Mouse (Mus musculus) regulatory T cell (primary cell): ENCODE data around the gene Fahd1.

Experiments
- in situ Hi-C: fragments of 300-600 bp; cut with MboI, MseI; formaldehyde crosslinking; loops from one replicate; pipeline ENCODE4 v1.15.1; 2025; ENCODE audit warnings: high pct_unique_total_duplicates

The Fahd1 gene

GRCm38 (mm10) chr17:24848600-24849031 lies 1.5 kb downstream of the Fahd1 start:
- in situ Hi-C loops = no loop called here

- in situ Hi-C loops = no loop called here
These were observed 2.8 kb downstream of the Fahd1 start for GRCm38 (mm10) chr17:24847386-24847785.

- in situ Hi-C loops = no loop called here
These were observed 5.6 kb downstream of the Fahd1 start for GRCm38 (mm10) chr17:24844525-24844924.

GRCm38 (mm10) chr17:24842631-24843030 lies 7.5 kb downstream of the Fahd1 start:
- in situ Hi-C loops = no loop called here

GRCm38 (mm10) chr17:24841133-24841532 lies 9.0 kb downstream of the Fahd1 start:
- in situ Hi-C loops = no loop called here

- in situ Hi-C loops = no loop called here
These were observed 9.8 kb downstream of the Fahd1 start for GRCm38 (mm10) chr17:24840341-24840740.

GRCm38 (mm10) chr17:24839842-24840241 lies 10.3 kb downstream of the Fahd1 start, which contains the start of gene Hagh:
Hagh (plus strand) TSS chr17:24840143.
- in situ Hi-C loops = no loop called here

- in situ Hi-C loops = no loop called here
These were observed 28.5 kb downstream of the Fahd1 start for GRCm38 (mm10) chr17:24821351-24822280.

GRCm38 (mm10) chr17:24819469-24819868 lies 30.7 kb downstream of the Fahd1 start:
- in situ Hi-C loops = loop anchor here (10.0 kb wide), 1 partner anchor 75 kb away; no protein-coding TSS in a partner anchor

- in situ Hi-C loops = loop anchor here (10.0 kb wide), 1 partner anchor 73 kb away; no protein-coding TSS in a partner anchor
These were observed 32.0 kb downstream of the Fahd1 start for GRCm38 (mm10) chr17:24818172-24818571.

- in situ Hi-C loops = loop anchor here (10.0 kb wide), 1 partner anchor 73 kb away; no protein-coding TSS in a partner anchor
These were observed 32.7 kb downstream of the Fahd1 start for GRCm38 (mm10) chr17:24817503-24817902.

GRCm38 (mm10) chr17:24815256-24815655 lies 34.9 kb downstream of the Fahd1 start:
- in situ Hi-C loops = loop anchor here (10.0 kb wide), 1 partner anchor 70 kb away; no protein-coding TSS in a partner anchor

- in situ Hi-C loops = loop anchor here (10.0 kb wide), 1 partner anchor 67 kb away; no protein-coding TSS in a partner anchor
These were observed 37.9 kb downstream of the Fahd1 start for GRCm38 (mm10) chr17:24812215-24812614.

GRCm38 (mm10) chr17:24811211-24811610 lies 39.0 kb downstream of the Fahd1 start:
- in situ Hi-C loops = loop anchor here (10.0 kb wide), 1 partner anchor 66 kb away; no protein-coding TSS in a partner anchor

- in situ Hi-C loops = no loop called here
These were observed 45.9 kb downstream of the Fahd1 start, which contains the start of gene Meiob for GRCm38 (mm10) chr17:24803952-24804951. Meiob (plus strand) TSS chr17:24804289.

GRCm38 (mm10) chr17:24800524-24800923 lies 49.6 kb downstream of the Fahd1 start:
- in situ Hi-C loops = no loop called here

- in situ Hi-C loops = loop anchor here (10.0 kb wide), 1 partner anchor 1735 kb away; no protein-coding TSS in a partner anchor
These were observed 50.7 kb downstream of the Fahd1 start for GRCm38 (mm10) chr17:24799476-24799875.
